Mouse (Mus musculus) midbrain, embryonic 14.5 days (tissue): ENCODE data around the gene Plpp1. TPM values are rescaled to one million over a fixed set of nuclear protein-coding genes. Genes with fewer than 3 reads are reported as not detected.

ENCODE experiments used
- polyA plus RNA-seq: library from polyadenylated mRNA; unstranded; fragments of >200 nt; fragmentation: Nextera tagmentation; extraction: Ambion mirVana; gene quantifications from 2 replicates; pipeline ENCODE4 v1.2.1, GENCODE M21; 2014

The Plpp1 gene
- polyA plus RNA-seq, 1 experiment from 2014 or later = 48.3 TPM

Other genes with a start within 250 kb of the Plpp1 start
- not detected in 2 replicates for gene Il31ra, start 206.4 kb upstream of the Plpp1 start, polyA plus RNA-seq
- 0.59 and 2.4 TPM in 2 replicates for gene Ddx4, start 148.3 kb upstream of the Plpp1 start, polyA plus RNA-seq
- gene Slc38a9, start 140.0 kb upstream of the Plpp1 start, polyA plus RNA-seq = 24.4 and 25.1 TPM in 2 replicates
- 51.3 and 69.5 TPM in 2 replicates for gene Mtrex, start 126.6 kb downstream of the Plpp1 start, polyA plus RNA-seq
- 29.0 and 30.9 TPM in 2 replicates for gene Dhx29, start 126.7 kb downstream of the Plpp1 start, polyA plus RNA-seq
- gene Ccno, start 187.0 kb downstream of the Plpp1 start, polyA plus RNA-seq = 0.57 and 0.58 TPM in 2 replicates
- 0.22 and 0.27 TPM in 2 replicates for gene Mcidas, start 193.1 kb downstream of the Plpp1 start, polyA plus RNA-seq
- 0.13 and 0.75 TPM in 2 replicates for gene Cdc20b, start 234.3 kb downstream of the Plpp1 start, polyA plus RNA-seq
- gene Gpx8, start 245.6 kb downstream of the Plpp1 start, polyA plus RNA-seq = 35.3 and 53.0 TPM in 2 replicates